Mouse (Mus musculus): ENCODE results near the gene Fbxo36.

Gene Fbxo36

GRCm38 (mm10) chr1:84897364-84897763 lies 57.7 kb downstream of the Fbxo36 start:
- DNase-seq, result no peak

- DNase-seq, result no peak
Observed at GRCm38 (mm10) chr1:84899156-84899555, 59.5 kb downstream of the Fbxo36 start.

- no peak for DNase-seq
Observed at GRCm38 (mm10) chr1:84904467-84904866, 64.8 kb downstream of the Fbxo36 start.

- DNase-seq, result peak; percentile 28
Observed at GRCm38 (mm10) chr1:84910177-84910804, 70.7 kb downstream of the Fbxo36 start.

GRCm38 (mm10) chr1:84912571-84912970 lies 72.9 kb downstream of the Fbxo36 start:
- DNase-seq, result no peak

- no peak for DNase-seq
Observed at GRCm38 (mm10) chr1:84915010-84915409, 75.4 kb downstream of the Fbxo36 start.

GRCm38 (mm10) chr1:84918865-84919264 lies 79.2 kb downstream of the Fbxo36 start:
- no peak for DNase-seq

- no peak for DNase-seq
Observed at GRCm38 (mm10) chr1:84923432-84923831, 83.8 kb downstream of the Fbxo36 start.

GRCm38 (mm10) chr1:84924134-84924533 lies 84.5 kb downstream of the Fbxo36 start:
- no peak for DNase-seq

- DNase-seq, result no peak
Observed at GRCm38 (mm10) chr1:84925599-84925998, 86.0 kb downstream of the Fbxo36 start.

- peak; percentile 84 for DNase-seq
Observed at GRCm38 (mm10) chr1:84933472-84934150, 94.0 kb downstream of the Fbxo36 start.

GRCm38 (mm10) chr1:84934151-84934502 lies 94.5 kb downstream of the Fbxo36 start:
- no peak for DNase-seq

GRCm38 (mm10) chr1:84934503-84935333 lies 95.1 kb downstream of the Fbxo36 start, which contains the start of gene Slc16a14:
TSS of gene Slc16a14 (minus strand) at chr1:84935134.
- DNase-seq, result peak; percentile 84

GRCm38 (mm10) chr1:84935668-84936067 lies 96.0 kb downstream of the Fbxo36 start:
- no peak for DNase-seq

- no peak for DNase-seq
Observed at GRCm38 (mm10) chr1:84936716-84937510, 97.3 kb downstream of the Fbxo36 start.

- no peak for DNase-seq
Observed at GRCm38 (mm10) chr1:84939466-84939865, 99.8 kb downstream of the Fbxo36 start.

GRCm38 (mm10) chr1:84940322-84940721 lies 100.7 kb downstream of the Fbxo36 start:
- no peak for DNase-seq

- DNase-seq, result no peak
Observed at GRCm38 (mm10) chr1:84942666-84943065, 103.0 kb downstream of the Fbxo36 start.

GRCm38 (mm10) chr1:84943549-84943948 lies 103.9 kb downstream of the Fbxo36 start:
- no peak for DNase-seq

- no peak for DNase-seq
Observed at GRCm38 (mm10) chr1:84945950-84946349, 106.3 kb downstream of the Fbxo36 start.

- DNase-seq, result no peak
Observed at GRCm38 (mm10) chr1:84947390-84947789, 107.7 kb downstream of the Fbxo36 start.
